Mouse (Mus musculus) thymus, adult 2 months (tissue): ENCODE measurements at regions not wholly inside any gene's neighbourhood (a gene's known extent, or its start where the extent isn't known, plus 50 kb on each side); places are given as distances from the start of the nearest gene placed in this dataset.

Experiments
- DNase-seq: peaks from one replicate; pipeline ENCODE4 v3.0.0; 2021
- H3K27ac ChIP-seq: fragments of 200-500 bp; 2 replicates; pipeline ENCODE4 v1.5.1; 2012; ENCODE audit warnings: low read length, control low read depth; ENCODE audit not compliant: control insufficient read depth, insufficient read depth
- H3K27me3 ChIP-seq: fragments of 200-500 bp; 2 replicates; pipeline ENCODE4 v1.6.1; 2012; ENCODE audit warnings: mild to moderate bottlenecking, low read length, moderate library complexity, mixed read lengths; ENCODE audit not compliant: control insufficient read depth, insufficient read depth
- H3K36me3 ChIP-seq: fragments of 200-500 bp; 2 replicates; pipeline ENCODE4 v1.6.1; 2012; ENCODE audit warnings: mild to moderate bottlenecking, low read length, moderate library complexity; ENCODE audit not compliant: control insufficient read depth, insufficient read depth
- H3K4me1 ChIP-seq: fragments of 200-500 bp; replicated peaks from 2 replicates; pipeline ENCODE4 v1.6.1; 2012; ENCODE audit warnings: low read length; ENCODE audit not compliant: control insufficient read depth, insufficient read depth
- H3K4me3 ChIP-seq: fragments of 200-500 bp; 2 replicates; pipeline ENCODE4 v1.5.1; 2012; ENCODE audit warnings: mild to moderate bottlenecking, low read length, control low read depth, moderate library complexity; ENCODE audit not compliant: control insufficient read depth, insufficient read depth
- CTCF ChIP-seq: fragments of 200-500 bp; IDR thresholded peaks from 2 replicates; pipeline ENCODE4 v1.5.1; 2012; ENCODE audit warnings: mild to moderate bottlenecking, control low read depth, low read length, moderate library complexity, borderline replicate concordance; ENCODE audit not compliant: control insufficient read depth, poor library complexity, insufficient read depth; ENCODE audit errors: extremely low read depth
- POLR2A ChIP-seq: fragments of 200-500 bp; IDR thresholded peaks from 2 replicates; pipeline ENCODE4 v1.6.1; 2012; ENCODE audit warnings: mild to moderate bottlenecking, low read length, control low read depth, moderate library complexity; ENCODE audit not compliant: control insufficient read depth, poor library complexity, insufficient read depth; ENCODE audit errors: extremely low read depth
- WGBS: fragments of 180-500 bp; shearing (Covaris S2); methylation state at CpG from one replicate; pipeline ENCODE4 v1.1.7; 2018; 5-methylcytosine and 5-hydroxymethylcytosine counted together

DNA sequence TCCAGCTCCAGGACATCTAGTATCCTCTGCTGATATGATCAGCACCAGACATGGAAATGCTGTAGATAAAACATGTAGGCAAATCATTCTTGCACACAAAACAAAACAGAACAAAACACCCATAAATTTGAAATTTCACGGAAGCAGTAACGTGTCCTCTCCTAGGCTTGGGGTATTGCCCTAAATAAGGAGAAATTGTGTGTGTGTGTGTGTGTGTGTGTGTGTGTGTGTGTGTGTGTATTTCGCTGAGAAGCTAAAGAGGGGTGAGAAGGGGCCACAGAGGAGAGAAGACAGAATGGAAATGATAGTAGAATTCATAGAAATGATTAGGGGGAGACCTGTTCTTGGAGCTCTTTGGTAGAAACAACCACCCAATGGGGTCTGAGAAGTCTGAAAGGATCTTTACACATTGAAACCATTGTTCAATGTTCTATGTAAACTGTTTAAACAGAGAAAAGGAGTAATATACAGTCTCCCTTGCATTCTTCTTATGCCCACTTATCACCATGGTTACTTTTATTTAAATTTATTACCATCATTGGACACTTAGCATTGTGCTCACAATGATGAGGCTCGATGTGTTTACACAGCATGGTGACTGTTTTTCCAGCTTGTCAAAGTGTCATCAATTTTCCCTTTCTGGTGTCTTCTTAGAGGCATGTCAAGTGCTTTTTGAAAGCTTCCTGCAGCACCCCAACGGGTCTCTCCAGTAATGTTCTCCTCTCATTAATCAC, 317.3 kb upstream of the 4933412E24Rik start:
- no peak overlapping the region for H3K27ac ChIP-seq
- 70% methylated on average over 5 of the region's 5 CpGs for WGBS
- TF ChIP-seq CTCF (no peak), POLR2A (no peak)
- H3K4me3 ChIP-seq, result no peak overlapping the region
- no peak for DNase-seq
- no peaks in the 10 kb centered on the region for H3K27me3 ChIP-seq
- no peaks in the 10 kb centered on the region for H3K4me1 ChIP-seq
- H3K36me3 ChIP-seq, result no peaks in the 10 kb centered on the region

DNA sequence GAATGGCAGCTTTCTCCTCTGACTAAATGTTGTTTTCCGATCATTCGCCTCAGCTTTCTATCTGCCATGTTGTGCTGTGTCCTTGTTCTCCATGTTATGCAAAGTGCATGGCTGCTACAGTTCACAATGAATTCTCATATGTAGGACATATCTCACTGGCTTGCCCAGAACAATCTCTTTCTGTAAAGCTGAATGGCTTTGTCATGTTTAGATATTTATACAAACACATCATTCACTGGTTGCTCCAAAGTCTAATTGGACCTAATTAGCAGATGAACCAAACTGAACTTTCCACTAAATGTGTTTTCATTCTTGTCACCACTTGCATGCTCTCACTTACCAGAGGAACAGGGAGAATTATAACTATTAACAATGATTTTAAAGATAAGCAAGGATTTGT, 301.2 kb upstream of the 4933412E24Rik start:
- H3K27ac ChIP-seq, result no peak overlapping the region
- DNase-seq, result no peak
- no peaks in the 10 kb centered on the region for H3K27me3 ChIP-seq
- no peak overlapping the region for H3K4me3 ChIP-seq
- no peaks in the 10 kb centered on the region for H3K36me3 ChIP-seq
- no peaks in the 10 kb centered on the region for H3K4me1 ChIP-seq
- TF ChIP-seq CTCF (no peak), POLR2A (no peak)
- WGBS, result 100% methylated on average over 2 of the region's 2 CpGs

DNA sequence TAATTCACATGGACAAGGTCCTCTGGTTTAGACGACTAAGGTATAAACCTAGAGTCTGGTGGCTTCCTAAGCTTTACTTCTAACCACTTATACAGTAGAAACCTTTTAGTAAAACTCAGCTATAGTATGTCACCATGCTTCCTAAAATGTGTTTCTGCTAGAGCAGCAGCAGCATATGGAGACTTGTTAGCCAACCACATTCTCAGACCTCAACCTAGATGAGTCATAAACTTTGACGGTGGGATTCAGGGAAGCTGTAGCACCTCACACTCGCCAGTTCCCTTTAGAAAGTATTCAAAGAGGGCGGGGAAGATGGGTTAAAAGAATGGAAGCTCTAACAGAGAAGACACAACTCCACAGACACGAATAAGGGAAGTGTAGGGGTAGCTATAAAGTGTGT, 298.8 kb upstream of the 4933412E24Rik start:
- TF ChIP-seq POLR2A (no peak), CTCF (no peak)
- H3K4me3 ChIP-seq, result no peak overlapping the region
- DNase-seq, result no peak
- H3K27ac ChIP-seq, result no peak overlapping the region
- WGBS, result 63% methylated on average over 5 of the region's 5 CpGs
- H3K36me3 ChIP-seq, result no peaks in the 10 kb centered on the region
- no peaks in the 10 kb centered on the region for H3K27me3 ChIP-seq
- no peaks in the 10 kb centered on the region for H3K4me1 ChIP-seq

DNA sequence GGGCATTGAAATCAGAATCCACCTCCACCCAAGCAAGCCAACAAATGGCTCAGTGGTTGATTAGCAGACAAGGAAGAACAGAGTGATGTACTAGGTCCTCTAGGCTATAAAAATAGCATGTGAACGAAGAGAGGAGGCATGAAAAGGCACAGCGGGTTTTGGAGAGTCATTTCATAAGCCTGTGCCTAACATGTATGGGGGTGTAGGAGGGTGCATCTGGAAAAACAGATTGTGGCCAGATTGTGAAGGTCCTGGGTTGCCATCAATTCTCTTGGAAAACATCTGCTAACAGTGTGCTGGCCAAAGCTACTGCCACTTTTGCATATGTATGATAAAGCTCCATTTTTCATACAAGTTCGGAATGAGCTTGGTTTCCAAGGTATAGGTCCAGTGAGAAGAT, 293.5 kb upstream of the 4933412E24Rik start:
- DNase-seq, result no peak
- H3K27ac ChIP-seq, result no peak overlapping the region
- no peaks in the 10 kb centered on the region for H3K4me1 ChIP-seq
- 78% methylated on average over 3 of the region's 3 CpGs for WGBS
- TF ChIP-seq POLR2A, result no peak
- no peak for TF ChIP-seq CTCF
- no peaks in the 10 kb centered on the region for H3K27me3 ChIP-seq
- H3K4me3 ChIP-seq, result no peak overlapping the region
- H3K36me3 ChIP-seq, result no peaks in the 10 kb centered on the region

DNA sequence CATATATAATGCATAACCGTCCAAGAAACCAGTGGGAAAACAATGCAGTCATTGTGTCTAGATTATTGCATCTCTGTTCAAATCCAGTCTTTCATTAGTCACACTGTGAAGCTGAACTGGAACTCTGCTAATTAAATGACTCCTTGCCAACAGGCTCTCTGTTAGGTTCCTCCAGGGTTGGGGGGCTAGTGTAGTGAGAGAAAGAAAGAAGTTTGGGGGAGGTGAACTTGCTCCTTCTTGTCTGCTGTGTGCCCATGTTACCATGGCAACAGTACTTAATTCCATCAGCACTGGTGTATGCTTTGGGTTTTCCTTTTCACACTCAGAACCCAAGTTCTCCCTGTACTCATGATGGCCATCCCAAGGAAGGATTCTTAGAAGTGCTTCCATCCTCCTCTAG, 292.6 kb upstream of the 4933412E24Rik start:
- Histone ChIP-seq H3K4me3 (no peak overlapping the region), H3K27me3 (no peaks in the 10 kb centered on the region), H3K27ac (no peak overlapping the region), H3K4me1 (no peaks in the 10 kb centered on the region), H3K36me3 (no peaks in the 10 kb centered on the region)
- 93% methylated on average over 1 of the region's 1 CpGs for WGBS
- no peak for DNase-seq
- TF ChIP-seq POLR2A (no peak), CTCF (no peak)

DNA sequence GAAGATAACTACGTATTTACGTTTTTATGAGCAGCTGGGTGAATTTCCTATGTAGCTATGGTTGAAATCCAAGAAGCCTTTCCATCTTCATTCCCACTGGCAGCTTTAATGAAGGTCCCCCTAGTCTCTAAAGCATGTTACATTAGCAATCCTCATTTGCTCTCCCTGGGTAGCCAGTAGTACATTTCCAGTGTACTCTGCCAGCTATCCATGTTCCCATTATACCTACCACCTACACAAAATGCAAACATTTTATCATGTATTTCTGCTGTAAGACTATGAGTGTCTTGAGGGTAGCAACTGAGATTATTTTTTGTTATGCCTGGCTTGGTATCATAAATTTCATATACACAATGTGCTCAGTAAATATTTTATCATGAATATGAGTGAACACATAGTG, 291.7 kb upstream of the 4933412E24Rik start:
- TF ChIP-seq CTCF (no peak), POLR2A (no peak)
- Histone ChIP-seq H3K4me3 (no peak overlapping the region), H3K27ac (no peak overlapping the region), H3K27me3 (no peaks in the 10 kb centered on the region), H3K4me1 (no peaks in the 10 kb centered on the region), H3K36me3 (no peaks in the 10 kb centered on the region)
- no peak for DNase-seq
- WGBS, result 92% methylated on average over 2 of the region's 2 CpGs

DNA sequence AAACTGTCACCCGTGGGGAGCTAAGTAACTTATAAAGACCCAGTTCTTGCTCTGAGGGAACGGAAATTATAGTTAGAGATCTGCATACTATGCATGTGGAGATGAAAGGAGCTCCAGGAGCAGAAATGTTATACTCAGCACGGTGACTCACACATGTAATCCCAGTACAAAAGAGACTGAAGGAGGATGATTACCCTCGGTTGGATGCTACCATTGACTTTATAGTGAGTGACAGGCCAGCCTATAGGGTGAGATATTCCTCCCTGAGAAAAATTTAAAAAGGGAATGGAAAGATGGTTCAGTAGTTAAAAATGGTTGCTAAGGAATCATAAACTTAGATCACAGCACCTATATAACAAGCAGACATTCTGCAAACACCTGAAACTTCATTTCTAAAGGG, 287.1 kb upstream of the 4933412E24Rik start:
- Histone ChIP-seq H3K36me3 (no peaks in the 10 kb centered on the region), H3K4me1 (no peaks in the 10 kb centered on the region), H3K27ac (no peak overlapping the region), H3K4me3 (no peak overlapping the region), H3K27me3 (no peaks in the 10 kb centered on the region)
- TF ChIP-seq POLR2A (no peak), CTCF (no peak)
- no peak for DNase-seq
- WGBS, result 91% methylated on average over 4 of the region's 4 CpGs
